Mouse (Mus musculus) brain, adult 10 weeks (tissue): ENCODE measurements around the gene Vmn1r22. TPM values are rescaled to one million over a fixed set of nuclear protein-coding genes. Genes with fewer than 3 reads are reported as not detected.

Experiments
- polyA plus RNA-seq: library from polyadenylated mRNA; stranded (reverse); fragments of 350-450 nt; fragmentation: Illumina TruSeq; extraction: RNeasy Lipid Tissue Mini Kit (QIAGEN cat#74804); gene quantifications from one replicate; pipeline ENCODE4 v1.2.3, GENCODE M21; 2015; ENCODE audit warnings: low read depth, low replicate concordance

Vmn1r22 gene
- polyA plus RNA-seq = not detected

GRCm38 (mm10) chr6:57907928-57908327, at the start of gene Vmn1r22:
Gene Vmn1r22 (minus strand): TSS chr6:57908028.

GRCm38 (mm10) chr6:57926738-57927137, 18.9 kb upstream of the Vmn1r22 start, which contains the start of gene Vmn1r23:
Gene Vmn1r23 (minus strand): TSS chr6:57926838.

GRCm38 (mm10) chr6:57850286-57850685, 57.5 kb downstream of the Vmn1r22 start, which contains the start of gene Vmn1r21:
Gene Vmn1r21 (minus strand): TSS chr6:57850343.

Other genes starting within 250 kb of the Vmn1r22 start
- 20.8 TPM for gene Pyurf, start 215.9 kb downstream of the Vmn1r22 start, polyA plus RNA-seq
- gene Lancl2, start 205.5 kb downstream of the Vmn1r22 start, polyA plus RNA-seq = 85.9 TPM
- 92.6 TPM for gene Vopp1, start 82.9 kb downstream of the Vmn1r22 start, polyA plus RNA-seq
- gene Vmn1r21, start 57.7 kb downstream of the Vmn1r22 start, polyA plus RNA-seq = not detected
- not detected for gene Vmn1r23, start 18.8 kb upstream of the Vmn1r22 start, polyA plus RNA-seq
- not detected for gene Vmn1r24, start 53.5 kb upstream of the Vmn1r22 start, polyA plus RNA-seq
- gene Vmn1r25, start 72.8 kb upstream of the Vmn1r22 start, polyA plus RNA-seq = not detected
- gene Vmn1r26, start 107.1 kb upstream of the Vmn1r22 start, polyA plus RNA-seq = not detected